Mouse (Mus musculus): ENCODE results near the gene Qrich2.
"Not testable (repeated sequence)": the region's sequence is repeated elsewhere in the genome, so short reads cannot be mapped to it uniquely, and the experiment has no call there.

The Qrich2 gene

GRCm38 (mm10) chr11:116489771-116490231 is 23.8 kb upstream of the Qrich2 start:
- CTCF ChIA-PET, result interaction anchor here (1.1 kb wide), 1 partner anchor 138 kb away, joined by 3 read pairs; no protein-coding TSS in a partner anchor

GRCm38 (mm10) chr11:116488693-116489375 is 22.8 kb upstream of the Qrich2 start:
- CTCF ChIA-PET, result interaction anchor here (0.6 to 1.1 kb wide), 3 partner anchors 123 to 321 kb away, joined by 3 read pairs; no protein-coding TSS in a partner anchor

- CTCF ChIA-PET, result interaction anchor here (0.6 kb wide), 2 partner anchors 124 to 321 kb away, joined by 3 read pairs; no protein-coding TSS in a partner anchor
Observed at GRCm38 (mm10) chr11:116488207-116488606, 22.2 kb upstream of the Qrich2 start.

GRCm38 (mm10) chr11:116484261-116484660 is 18.2 kb upstream of the Qrich2 start:
- CTCF ChIA-PET, result interaction anchor here (0.6 kb wide), 1 partner anchor 46 kb away, joined by 6 read pairs; no protein-coding TSS in a partner anchor

GRCm38 (mm10) chr11:116481776-116482175 is 15.7 kb upstream of the Qrich2 start:
- CTCF ChIA-PET, result no interaction called here

GRCm38 (mm10) chr11:116480975-116481374 is 14.9 kb upstream of the Qrich2 start:
- CTCF ChIA-PET, result interaction anchor here (0.6 kb wide), 1 partner anchor 112 kb away, joined by 16 read pairs; no protein-coding TSS in a partner anchor

GRCm38 (mm10) chr11:116479832-116480231 is 13.8 kb upstream of the Qrich2 start:
- CTCF ChIA-PET, result no interaction called here

GRCm38 (mm10) chr11:116478978-116479377 is 12.9 kb upstream of the Qrich2 start:
- CTCF ChIA-PET, result no interaction called here

- CTCF ChIA-PET, result interaction anchor here (0.5 kb wide), 1 partner anchor 301 kb away, joined by 4 read pairs; no protein-coding TSS in a partner anchor
Observed at GRCm38 (mm10) chr11:116477160-116477759, 11.2 kb upstream of the Qrich2 start.

GRCm38 (mm10) chr11:116476696-116477095 is 10.7 kb upstream of the Qrich2 start:
- CTCF ChIA-PET, result no interaction called here

GRCm38 (mm10) chr11:116476041-116476440 is 10.0 kb upstream of the Qrich2 start:
- CTCF ChIA-PET, result no interaction called here

GRCm38 (mm10) chr11:116472275-116472674 is 6.2 kb upstream of the Qrich2 start:
- CTCF ChIA-PET, result no interaction called here

GRCm38 (mm10) chr11:116470896-116471295 is 4.9 kb upstream of the Qrich2 start:
- CTCF ChIA-PET, result no interaction called here

GRCm38 (mm10) chr11:116470249-116470648 is 4.2 kb upstream of the Qrich2 start:
- CTCF ChIA-PET, result no interaction called here

- CTCF ChIA-PET, result not testable (repeated sequence)
Observed at GRCm38 (mm10) chr11:116468338-116468737, 2.3 kb upstream of the Qrich2 start.

GRCm38 (mm10) chr11:116463833-116464232 is 2.2 kb downstream of the Qrich2 start:
- CTCF ChIA-PET, result interaction anchor here (0.6 to 1.2 kb wide), 5 partner anchors 61 to 320 kb away, joined by 3 to 4 read pairs (median 3); partner anchors contain the start of gene Exoc7

GRCm38 (mm10) chr11:116463338-116463737 is 2.7 kb downstream of the Qrich2 start:
- CTCF ChIA-PET, result interaction anchor here (0.6 to 1.0 kb wide), 3 partner anchors 68 to 319 kb away, joined by 3 to 4 read pairs (median 4); no protein-coding TSS in a partner anchor

- CTCF ChIA-PET, result no interaction called here
Observed at GRCm38 (mm10) chr11:116459786-116460185, 6.3 kb downstream of the Qrich2 start.

- CTCF ChIA-PET, result no interaction called here
Observed at GRCm38 (mm10) chr11:116456234-116456633, 9.8 kb downstream of the Qrich2 start.

- CTCF ChIA-PET, result no interaction called here
Observed at GRCm38 (mm10) chr11:116453889-116454288, 12.2 kb downstream of the Qrich2 start.

GRCm38 (mm10) chr11:116449341-116449740 is 16.7 kb downstream of the Qrich2 start:
- CTCF ChIA-PET, result interaction anchor here (0.6 kb wide), 2 partner anchors 127 to 281 kb away, joined by 4 to 19 read pairs; no protein-coding TSS in a partner anchor

- CTCF ChIA-PET, result no interaction called here
Observed at GRCm38 (mm10) chr11:116447822-116448221, 18.2 kb downstream of the Qrich2 start.

Measured in spleen, embryonic (tissue).